Mouse (Mus musculus) lung, postnatal 0 days (tissue): ENCODE data around the gene Kif1bp.

Experiments used
- CTCF ChIP-seq: IDR thresholded peaks from 2 replicates; pipeline ENCODE4 v1.5.1; 2016; ENCODE audit warnings: antibody characterized with exemption, mild to moderate bottlenecking
- EP300 ChIP-seq: IDR thresholded peaks from 2 replicates; pipeline ENCODE4 v1.6.1; 2016; ENCODE audit warnings: antibody characterized with exemption, mild to moderate bottlenecking, control low read depth

- TF ChIP-seq CTCF (no peak), EP300 (no peak)
Measured at GRCm38 (mm10) chr10:62501951-62502350, 76.3 kb downstream of the Kif1bp start.
